Mouse (Mus musculus) bone marrow, adult 2 months (tissue): ENCODE data around the gene Slc25a27.

Experiments used
- CTCF ChIP-seq: fragments of 200-500 bp; IDR thresholded peaks from 2 replicates; pipeline ENCODE4 v1.5.1; 2011; ENCODE audit warnings: low read length, control low read depth; ENCODE audit not compliant: control insufficient read depth, insufficient read depth
- POLR2A ChIP-seq: fragments of 200-500 bp; IDR thresholded peaks from 2 replicates; pipeline ENCODE4 v1.6.1; 2011; ENCODE audit warnings: low read depth, mild to moderate bottlenecking, control low read depth, low read length, borderline replicate concordance; ENCODE audit not compliant: control insufficient read depth

- TF ChIP-seq CTCF (no peak), POLR2A (no peak)
These were observed 47.9 kb downstream of the Slc25a27 start for GRCm38 (mm10) chr17:43619156-43619555.
